Mouse (Mus musculus): ENCODE measurements around the gene Lgals12.

Lgals12 gene

GRCm38 (mm10) chr19:7606801-7607689, at the start of gene Lgals12:
Gene Lgals12, minus strand, starts transcription at chr19:7607193.
- DNase-seq (ENCODE audit: extremely low read depth, low read depth, low spot score) = no peak

GRCm38 (mm10) chr19:7648913-7649666, 42.1 kb upstream of the Lgals12 start:
- DNase-seq (ENCODE audit: extremely low read depth, low read depth, low spot score) = no peak

- no peak for DNase-seq (ENCODE audit: extremely low read depth, low read depth, low spot score)
Measured at GRCm38 (mm10) chr19:7633786-7634185, 26.8 kb upstream of the Lgals12 start.

- no peak for DNase-seq (ENCODE audit: extremely low read depth, low read depth, low spot score)
Measured at GRCm38 (mm10) chr19:7633021-7633420, 26.0 kb upstream of the Lgals12 start.

DNA sequence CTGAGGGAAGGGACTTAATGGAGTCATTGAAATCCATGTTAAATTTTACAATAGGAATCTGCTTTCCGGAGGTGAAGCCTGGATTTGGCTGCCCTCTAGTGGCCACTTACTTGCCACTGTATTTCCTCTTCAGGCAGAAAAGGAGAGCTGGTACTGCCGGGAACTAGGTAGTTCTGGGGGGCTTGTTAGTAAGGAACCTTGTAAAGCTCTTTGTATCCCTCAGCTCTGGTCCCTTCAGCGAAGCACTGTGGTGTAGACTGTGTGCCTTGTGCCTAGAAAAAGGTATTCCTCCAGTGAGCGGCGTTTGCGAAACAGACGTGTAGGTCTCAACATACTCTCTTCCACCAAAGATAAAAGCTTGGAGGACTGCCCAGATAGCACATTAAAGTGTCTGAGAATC, 10.7 kb upstream of the Lgals12 start:
- no peak for DNase-seq (ENCODE audit: extremely low read depth, low read depth, low spot score)

GRCm38 (mm10) chr19:7617085-7617484, 10.1 kb upstream of the Lgals12 start:
- DNase-seq (ENCODE audit: extremely low read depth, low read depth, low spot score) = no peak

DNA sequence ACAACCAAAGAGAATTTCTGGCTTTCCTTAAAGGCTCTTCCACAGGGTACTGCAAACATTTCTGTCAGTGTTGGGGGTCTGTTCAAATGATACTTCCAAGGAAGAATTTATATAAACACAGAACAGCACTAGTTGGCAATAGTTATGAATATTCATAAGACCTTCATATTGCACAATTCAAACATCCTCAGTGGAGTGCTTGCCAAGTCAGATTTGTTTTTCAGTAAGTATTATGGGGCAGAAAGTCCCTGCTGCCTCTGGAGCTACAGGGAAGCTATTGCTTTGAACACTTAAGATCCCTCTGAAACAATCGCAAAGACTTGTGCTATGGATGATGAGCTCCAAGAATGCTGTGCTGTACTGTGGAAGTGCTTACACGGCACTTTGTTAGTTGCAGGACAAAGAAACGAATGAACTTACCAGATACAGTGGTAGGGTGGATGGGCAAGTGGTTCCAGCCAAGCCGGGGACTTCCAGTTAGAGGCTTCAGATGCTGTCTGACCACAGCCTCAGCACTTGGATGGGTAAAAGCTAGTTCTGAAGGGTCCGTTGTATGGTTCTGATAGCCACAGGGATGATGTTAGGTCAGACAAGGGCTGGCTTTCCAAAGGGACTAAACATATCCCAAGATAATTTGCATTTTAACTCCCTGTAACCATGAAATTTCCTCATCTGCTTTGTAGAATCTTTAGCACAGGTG, 9.4 kb upstream of the Lgals12 start:
- no peak for DNase-seq (ENCODE audit: extremely low read depth, low read depth, low spot score)

- no peak for DNase-seq (ENCODE audit: extremely low read depth, low read depth, low spot score)
Measured at GRCm38 (mm10) chr19:7613151-7613550, 6.2 kb upstream of the Lgals12 start.

GRCm38 (mm10) chr19:7611942-7612757, 5.2 kb upstream of the Lgals12 start, which contains the start of gene Hrasls5:
Gene Hrasls5, plus strand, starts transcription at chr19:7612541.
- DNase-seq (ENCODE audit: extremely low read depth, low read depth, low spot score) = no peak

GRCm38 (mm10) chr19:7607690-7608201, 753 bp upstream of the Lgals12 start:
- DNase-seq (ENCODE audit: extremely low read depth, low read depth, low spot score) = no peak

GRCm38 (mm10) chr19:7605930-7606783, 836 bp downstream of the Lgals12 start:
- no peak for DNase-seq (ENCODE audit: extremely low read depth, low read depth, low spot score)

GRCm38 (mm10) chr19:7605013-7605412, 2.0 kb downstream of the Lgals12 start:
- no peak for DNase-seq (ENCODE audit: extremely low read depth, low read depth, low spot score)

GRCm38 (mm10) chr19:7604107-7604506, 2.9 kb downstream of the Lgals12 start:
- no peak for DNase-seq (ENCODE audit: extremely low read depth, low read depth, low spot score)

- no peak for DNase-seq (ENCODE audit: extremely low read depth, low read depth, low spot score)
Measured at GRCm38 (mm10) chr19:7601551-7601950, 5.4 kb downstream of the Lgals12 start.

GRCm38 (mm10) chr19:7598481-7598880, 8.5 kb downstream of the Lgals12 start:
- peak; percentile 86 for DNase-seq (ENCODE audit: extremely low read depth, low read depth, low spot score)

GRCm38 (mm10) chr19:7595534-7595933, 11.5 kb downstream of the Lgals12 start:
- no peak for DNase-seq (ENCODE audit: extremely low read depth, low read depth, low spot score)

DNA sequence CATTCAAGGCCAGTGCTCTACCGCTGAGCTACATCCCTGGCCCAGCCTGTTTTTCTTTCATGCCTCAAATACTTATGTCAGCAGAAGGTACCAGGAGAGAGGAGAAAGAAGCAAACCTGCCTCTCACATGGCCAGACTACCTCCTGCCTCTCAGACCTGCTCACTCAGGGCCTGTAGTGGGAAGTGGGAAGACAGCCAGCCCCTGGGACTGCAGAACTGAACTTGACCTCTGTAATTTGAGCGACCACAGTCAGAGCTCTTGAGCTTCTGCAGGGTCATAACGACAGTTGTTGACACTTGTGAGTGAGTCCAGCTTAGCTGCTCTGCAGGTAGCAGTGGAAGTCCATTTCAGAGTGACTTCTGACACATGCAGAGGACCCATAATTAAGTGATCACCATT, 15.0 kb downstream of the Lgals12 start:
- DNase-seq (ENCODE audit: extremely low read depth, low read depth, low spot score) = no peak

GRCm38 (mm10) chr19:7590795-7591194, 16.2 kb downstream of the Lgals12 start:
- DNase-seq (ENCODE audit: extremely low read depth, low read depth, low spot score) = no peak

DNA sequence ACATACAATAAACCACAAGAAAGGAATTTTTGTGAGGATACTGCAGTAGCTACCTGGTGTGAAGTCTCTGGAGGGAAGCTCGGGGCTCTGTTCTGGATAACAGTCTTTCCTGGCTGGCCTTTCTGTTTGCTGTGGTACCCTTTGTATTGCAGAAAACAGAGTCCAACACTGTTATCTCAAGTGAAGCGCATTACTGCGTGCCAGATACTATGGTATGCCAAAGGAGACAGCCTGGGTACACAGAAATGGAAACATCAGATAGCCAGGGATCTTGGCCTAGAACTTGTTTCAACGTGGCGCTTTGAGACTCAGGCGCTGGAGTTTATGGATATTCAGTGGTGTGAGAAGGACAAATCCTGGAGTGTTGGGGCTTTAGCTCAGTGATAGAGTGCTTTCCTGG, 21.2 kb downstream of the Lgals12 start:
- DNase-seq (ENCODE audit: extremely low read depth, low read depth, low spot score) = no peak
